Mouse (Mus musculus): ENCODE data around the gene Slc25a25.

- TF ChIP-seq EP300 (IDR thresholded peaks at IDR 0.05; ENCODE audit: low read depth), result no peak
- TF ChIP-seq CTCF (IDR thresholded peaks at IDR 0.05; ENCODE audit: low read depth), result no peak
Observed at GRCm38 (mm10) chr2:32396695-32397094, 54.5 kb downstream of the Slc25a25 start.

Measured in liver, postnatal 0 days (tissue).